Mouse (Mus musculus) stomach, embryonic 15.5 days (tissue): Measurements from ENCODE around the gene Hdac4. TPM values are rescaled to one million over a fixed set of nuclear protein-coding genes. Genes with fewer than 3 reads are reported as not detected.

Experiments used
- ATAC-seq: fragments of 200-750 bp; cut with Nextera tagmentation; 2 replicates; pipeline ENCODE4 v1.8.0; 2017; ENCODE audit warnings: low read depth, moderate number of reproducible peaks, moderate TSS enrichment; ENCODE audit not compliant: insufficient read depth, low FRiP score
- H3K27ac ChIP-seq: fragments of 300-500 bp; sonication (generic); 2 replicates; pipeline ENCODE4 v1.5.1; 2015; ENCODE audit warnings: mild to moderate bottlenecking, inconsistent platforms
- H3K27me3 ChIP-seq: fragments of 300-500 bp; sonication (generic); replicated peaks from 2 replicates; pipeline ENCODE4 v1.6.1; 2015; ENCODE audit warnings: inconsistent platforms
- H3K36me3 ChIP-seq: fragments of 300-500 bp; sonication (generic); 2 replicates; pipeline ENCODE4 v1.6.1; 2015; ENCODE audit warnings: inconsistent platforms
- H3K4me1 ChIP-seq: fragments of 300-500 bp; sonication (generic); 2 replicates; pipeline ENCODE4 v1.6.1; 2015; ENCODE audit warnings: inconsistent platforms
- H3K4me2 ChIP-seq: fragments of 300-500 bp; sonication (generic); 2 replicates; pipeline ENCODE4 v1.6.1; 2015; ENCODE audit warnings: mild to moderate bottlenecking, inconsistent platforms
- H3K4me3 ChIP-seq: fragments of 300-500 bp; sonication (generic); replicated peaks from 2 replicates; pipeline ENCODE4 v1.5.1; 2015; ENCODE audit warnings: inconsistent platforms
- H3K9ac ChIP-seq: fragments of 300-500 bp; sonication (generic); 2 replicates; pipeline ENCODE4 v1.6.1; 2015; ENCODE audit warnings: inconsistent platforms
- H3K9me3 ChIP-seq: fragments of 300-500 bp; sonication (generic); 2 replicates; pipeline ENCODE4 v1.6.1; 2016; ENCODE audit warnings: inconsistent platforms
- WGBS: fragments of 180-500 bp; shearing (Covaris S2); methylation state at CpG from one replicate; pipeline ENCODE4 v1.1.7; 2015; 5-methylcytosine and 5-hydroxymethylcytosine counted together
- polyA plus RNA-seq: library from polyadenylated mRNA; unstranded; fragments of >200 nt; fragmentation: Nextera tagmentation; extraction: Ambion mirVana; gene quantifications from 2 replicates; pipeline ENCODE4 v1.2.1, GENCODE M21; 2015

Gene Hdac4
- polyA plus RNA-seq, 1 experiment from 2014 or later = 18.2 TPM

- no peak overlapping the region for H3K27ac ChIP-seq
- no peaks in the 10 kb centered on the region for H3K9me3 ChIP-seq
- WGBS = 92% methylated on average over 2 of the region's 2 CpGs
- H3K27me3 ChIP-seq = no peaks in the 10 kb centered on the region
- H3K36me3 ChIP-seq = no peaks in the 10 kb centered on the region
- no peak overlapping the region for H3K4me3 ChIP-seq
- no peak overlapping the region for H3K9ac ChIP-seq
- H3K4me1 ChIP-seq = no peaks in the 10 kb centered on the region
- no peak overlapping the region for H3K4me2 ChIP-seq
- ATAC-seq = no peak
Observed at GRCm38 (mm10) chr1:91897078-91897477, 298.4 kb downstream of the Hdac4 start.

DNA sequence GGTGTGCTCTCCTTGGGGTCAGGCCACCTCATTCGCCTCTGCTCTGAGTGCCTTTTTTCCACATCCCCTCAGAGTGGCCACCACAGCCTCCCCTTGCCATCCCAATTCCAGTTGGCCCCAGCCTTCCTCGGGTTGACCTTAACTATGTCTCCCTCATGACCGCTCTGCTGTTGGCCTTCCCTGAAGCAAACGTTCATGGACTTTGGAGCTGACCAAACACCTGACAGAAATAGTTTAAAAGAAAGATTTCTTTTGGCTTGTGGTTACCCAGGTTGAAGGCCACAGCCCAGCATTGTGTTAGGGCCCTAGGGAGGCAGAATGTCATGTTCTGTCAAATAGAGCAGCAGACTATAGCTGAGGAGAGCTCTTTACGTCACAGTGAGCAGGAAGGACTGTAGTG lies 301.2 kb downstream of the Hdac4 start:
- ATAC-seq = no peak
- Histone ChIP-seq H3K36me3 (no peaks in the 10 kb centered on the region), H3K4me3 (no peak overlapping the region), H3K9me3 (no peaks in the 10 kb centered on the region), H3K27me3 (no peaks in the 10 kb centered on the region), H3K4me1 (no peaks in the 10 kb centered on the region), H3K9ac (no peak overlapping the region), H3K4me2 (no peak overlapping the region), H3K27ac (no peak overlapping the region)
- 74% methylated on average over 5 of the region's 5 CpGs for WGBS

GRCm38 (mm10) chr1:91893598-91893997 lies 301.9 kb downstream of the Hdac4 start:
- no peak for ATAC-seq
- no peak overlapping the region for H3K27ac ChIP-seq
- H3K4me2 ChIP-seq = no peak overlapping the region
- no peak overlapping the region for H3K4me3 ChIP-seq
- H3K9me3 ChIP-seq = no peaks in the 10 kb centered on the region
- H3K36me3 ChIP-seq = no peaks in the 10 kb centered on the region
- no peak overlapping the region for H3K9ac ChIP-seq
- 87% methylated on average over 11 of the region's 11 CpGs for WGBS
- H3K4me1 ChIP-seq = no peaks in the 10 kb centered on the region
- H3K27me3 ChIP-seq = no peaks in the 10 kb centered on the region

GRCm38 (mm10) chr1:91883115-91883514 lies 312.4 kb downstream of the Hdac4 start:
- no peaks in the 10 kb centered on the region for H3K27me3 ChIP-seq
- no peak overlapping the region for H3K4me2 ChIP-seq
- no peaks in the 10 kb centered on the region for H3K9me3 ChIP-seq
- H3K27ac ChIP-seq = 0 out of 2 replicates have a peak overlapping the region, but pooled peaks have one; percentile 9
- no peak overlapping the region for H3K9ac ChIP-seq
- WGBS = 46% methylated on average over 5 of the region's 5 CpGs
- H3K4me1 ChIP-seq = 0 out of 2 replicates have a peak, but pooled peaks cover 3% of the 10 kb centered on the region
- peak; percentile 70; the same call in 1 of the 2 replicates for ATAC-seq
- no peak overlapping the region for H3K4me3 ChIP-seq
- H3K36me3 ChIP-seq = no peaks in the 10 kb centered on the region

GRCm38 (mm10) chr1:91880899-91881298 lies 314.6 kb downstream of the Hdac4 start:
- ATAC-seq = peak; percentile 18; the same call in 1 of the 2 replicates
- Histone ChIP-seq H3K9me3 (no peaks in the 10 kb centered on the region), H3K4me3 (no peak overlapping the region), H3K4me1 (0 out of 2 replicates have a peak, but pooled peaks cover 3% of the 10 kb centered on the region), H3K27ac (no peak overlapping the region), H3K4me2 (no peak overlapping the region), H3K27me3 (no peaks in the 10 kb centered on the region), H3K9ac (no peak overlapping the region), H3K36me3 (no peaks in the 10 kb centered on the region)
- WGBS = 57% methylated on average over 8 of the region's 8 CpGs

GRCm38 (mm10) chr1:91880156-91880555 lies 315.3 kb downstream of the Hdac4 start:
- ATAC-seq = no peak
- no peaks in the 10 kb centered on the region for H3K27me3 ChIP-seq
- 85% methylated on average over 12 of the region's 12 CpGs for WGBS

More at GRCm38 (mm10) chr1:91880156-91880555, 315.3 kb downstream of the Hdac4 start:
- Histone ChIP-seq H3K4me3 (no peak overlapping the region), H3K27ac (no peak overlapping the region), H3K9ac (no peak overlapping the region), H3K9me3 (no peaks in the 10 kb centered on the region), H3K36me3 (no peaks in the 10 kb centered on the region), H3K4me1 (0 out of 2 replicates have a peak, but pooled peaks cover 3% of the 10 kb centered on the region), H3K4me2 (no peak overlapping the region)
